Mouse (Mus musculus) MEL (cell line): Measurements from ENCODE around the gene Cdc42ep3. TPM values are rescaled to one million over a fixed set of nuclear protein-coding genes. Genes with fewer than 3 reads are reported as not detected.

ENCODE experiments used
- DNase-seq: peaks from one replicate; pipeline ENCODE4 v3.0.0; 2011; ENCODE audit warnings: low read depth, low spot score
- H3K27ac ChIP-seq: 2 replicates; pipeline ENCODE4 v1.5.1; 2012; ENCODE audit warnings: low read depth, mild to moderate bottlenecking, control low read depth, low read length, moderate library complexity; ENCODE audit not compliant: control insufficient read depth
- H3K27me3 ChIP-seq, 2 experiments: fragments of 150-350 bp in 1 of 2; sonication (generic) in 1 of 2; 2 replicates each; pipeline ENCODE4 v1.6.1; 2012; ENCODE audit warnings: low read length in 2 of 2, mild to moderate bottlenecking in 2 of 2, improper control_type of control experiment in 1 of 2, moderate library complexity in 1 of 2; ENCODE audit not compliant: insufficient read depth in 2 of 2, control insufficient read depth in 1 of 2
- H3K36me3 ChIP-seq, 2 experiments: 2 replicates each; pipeline ENCODE4 v1.6.1; 2012 to 2014; ENCODE audit warnings: low read length in 2 of 2, improper control_type of control experiment in 1 of 2, inconsistent platforms in 1 of 2, mild to moderate bottlenecking in 1 of 2; ENCODE audit not compliant: insufficient read depth in 2 of 2, control insufficient read depth in 1 of 2
- H3K4me1 ChIP-seq, 2 experiments: fragments of 150-350 bp in 1 of 2; sonication (generic) in 1 of 2; 2 replicates each; pipeline ENCODE4 v1.6.1; 2012; ENCODE audit warnings: low read length in 2 of 2, improper control_type of control experiment in 1 of 2, mild to moderate bottlenecking in 1 of 2; ENCODE audit not compliant: insufficient read depth in 2 of 2, control insufficient read depth in 1 of 2
- H3K4me3 ChIP-seq, 2 experiments: fragments of 150-350 bp in 1 of 2; sonication (generic) in 1 of 2; 2 replicates each; pipeline ENCODE4 v1.5.1; 2012; ENCODE audit warnings: low read depth in 2 of 2, low read length in 2 of 2, mild to moderate bottlenecking in 2 of 2, moderate library complexity in 2 of 2, control low read depth in 1 of 2, improper control_type of control experiment in 1 of 2; ENCODE audit not compliant: control insufficient read depth in 1 of 2, insufficient read depth in 1 of 2
- H3K79me2 ChIP-seq: 2 replicates; pipeline ENCODE4 v1.6.1; 2012; ENCODE audit warnings: mild to moderate bottlenecking, low read length, moderate library complexity; ENCODE audit not compliant: control insufficient read depth, poor library complexity, insufficient read depth
- H3K9ac ChIP-seq: 2 replicates; pipeline ENCODE4 v1.6.1; 2012; ENCODE audit warnings: low read depth, mild to moderate bottlenecking, control low read depth, low read length, moderate library complexity; ENCODE audit not compliant: control insufficient read depth, poor library complexity, severe bottlenecking
- H3K9me3 ChIP-seq: fragments of 150-350 bp; sonication (generic); replicated peaks from 2 replicates; pipeline ENCODE4 v1.6.1; 2012; ENCODE audit warnings: mild to moderate bottlenecking, low read length, improper control_type of control experiment, moderate library complexity; ENCODE audit not compliant: insufficient read depth
- KAT2A ChIP-seq: conservative IDR thresholded peaks from 2 replicates; pipeline ENCODE4 v1.6.1; 2012; ENCODE audit warnings: low read depth, low read length, improper control_type of control experiment, inconsistent platforms
- MAZ ChIP-seq: IDR thresholded peaks from 2 replicates; pipeline ENCODE4 v1.6.1; 2012; ENCODE audit warnings: low read depth, mild to moderate bottlenecking, inconsistent platforms, low read length, improper control_type of control experiment
- MEF2A ChIP-seq: IDR thresholded peaks from 2 replicates; pipeline ENCODE4 v1.6.1; 2014; ENCODE audit warnings: low read depth, mild to moderate bottlenecking, inconsistent platforms, low read length, improper control_type of control experiment; ENCODE audit not compliant: poor library complexity, insufficient replicate concordance, severe bottlenecking; ENCODE audit errors: extremely low read depth
- MXI1 ChIP-seq: IDR thresholded peaks from 2 replicates; pipeline ENCODE4 v1.6.1; 2011; ENCODE audit warnings: mild to moderate bottlenecking, low read depth, low read length, improper control_type of control experiment
- POLR2AphosphoS2 ChIP-seq: IDR thresholded peaks from 2 replicates; pipeline ENCODE4 v1.6.1; 2011; ENCODE audit warnings: low read length, improper control_type of control experiment
- RCOR1 ChIP-seq: IDR thresholded peaks from 2 replicates; pipeline ENCODE4 v1.6.1; 2012; ENCODE audit warnings: low read depth, mild to moderate bottlenecking, inconsistent platforms, low read length, improper control_type of control experiment
- SIN3A ChIP-seq: IDR thresholded peaks from 2 replicates; pipeline ENCODE4 v1.6.1; 2012; ENCODE audit warnings: low read length, improper control_type of control experiment, inconsistent platforms
- TAL1 ChIP-seq: IDR thresholded peaks from 2 replicates; pipeline ENCODE4 v1.6.1; 2012; ENCODE audit warnings: mild to moderate bottlenecking, inconsistent platforms, low read length, moderate library complexity, mixed read lengths
- TBP ChIP-seq: IDR thresholded peaks from 2 replicates; pipeline ENCODE4 v1.8.0; 2011; ENCODE audit warnings: low read depth, low read length, improper control_type of control experiment
- TCF12 ChIP-seq: IDR thresholded peaks from 2 replicates; pipeline ENCODE4 v1.6.1; 2014; ENCODE audit warnings: low read depth, mild to moderate bottlenecking, inconsistent platforms, low read length, improper control_type of control experiment, moderate library complexity
- ZC3H11A ChIP-seq: IDR thresholded peaks from 2 replicates; pipeline ENCODE4 v1.6.1; 2012; ENCODE audit warnings: low read depth, mild to moderate bottlenecking, inconsistent platforms, low read length, improper control_type of control experiment
- ZKSCAN1 ChIP-seq: IDR thresholded peaks from 2 replicates; pipeline ENCODE4 v1.6.1; 2012; ENCODE audit warnings: low read depth, mild to moderate bottlenecking, inconsistent platforms, low read length, improper control_type of control experiment, moderate library complexity
- ZMIZ1 ChIP-seq: IDR thresholded peaks from 2 replicates; pipeline ENCODE4 v1.6.1; 2012; ENCODE audit warnings: low read depth, mild to moderate bottlenecking, inconsistent platforms, low read length, improper control_type of control experiment, moderate library complexity
- ZNF384 ChIP-seq: IDR thresholded peaks from 2 replicates; pipeline ENCODE4 v1.6.1; 2012; ENCODE audit warnings: low read depth, mild to moderate bottlenecking, inconsistent platforms, low read length, improper control_type of control experiment
- polyA plus RNA-seq, 2 experiments: library from polyadenylated mRNA; stranded (reverse) in 1 of 2; unstranded in 1 of 2; fragments of >175 nt in 1 of 2; fragments of >200 nt in 1 of 2; gene quantifications; 2 replicates each; pipeline versions ENCODE4 v1.2.1 to v1.2.4; 2012; ENCODE audit warnings: low replicate concordance in 2 of 2, low read depth in 1 of 2; ENCODE audit not compliant: insufficient read length in 2 of 2, insufficient read depth in 1 of 2, missing spikeins in 1 of 2
- total RNA-seq: library from RNA; depleted of rRNA; stranded (reverse); fragments of 300-350 nt; gene quantifications from 2 replicates; pipeline ENCODE4 v1.2.3, GENCODE M21; 2012

Cdc42ep3 gene
- total and polyA plus RNA-seq, 3 experiments = 4.2 to 8.4 TPM; not detected in 1

GRCm38 (mm10) chr17:79326868-79327376, 28.0 kb downstream of the Cdc42ep3 start:
- DNase-seq = no peak
- TF ChIP-seq MAZ (no peak), TAL1 (no peak), SIN3A (no peak), ZMIZ1 (no peak), MXI1 (no peak)
- TF ChIP-seq, all 39 proteins: peak for 0

GRCm38 (mm10) chr17:79317085-79317751, 37.7 kb downstream of the Cdc42ep3 start:
- no peak overlapping the region for H3K9ac ChIP-seq
- H3K4me1 ChIP-seq = no peaks in the 10 kb centered on the region
- no peaks in the 10 kb centered on the region for H3K9me3 ChIP-seq
- TF ChIP-seq KAT2A = no peak
- TF ChIP-seq ZC3H11A = no peak
- no peak for TF ChIP-seq TCF12
- TF ChIP-seq TAL1 = no peak
- TF ChIP-seq POLR2AphosphoS2 = no peak
- no peak for TF ChIP-seq MXI1
- no peak for TF ChIP-seq ZKSCAN1
- no peak for TF ChIP-seq RCOR1
- no peak for TF ChIP-seq TBP
- TF ChIP-seq ZNF384 = no peak
- no peak for TF ChIP-seq MEF2A
- H3K27me3 ChIP-seq = no peaks in the 10 kb centered on the region
- no peak for DNase-seq
- H3K36me3 ChIP-seq = no peaks in the 10 kb centered on the region
- H3K79me2 ChIP-seq = no peaks in the 10 kb centered on the region
- no peak overlapping the region for H3K27ac ChIP-seq
- no peak overlapping the region for H3K4me3 ChIP-seq

More at GRCm38 (mm10) chr17:79326868-79327376, 28.0 kb downstream of the Cdc42ep3 start:
- H3K79me2 ChIP-seq = no peaks in the 10 kb centered on the region
- H3K4me3 ChIP-seq = no peak overlapping the region
- H3K27me3 ChIP-seq = no peaks in the 10 kb centered on the region
- H3K9me3 ChIP-seq = no peaks in the 10 kb centered on the region
- no peak overlapping the region for H3K27ac ChIP-seq
- H3K36me3 ChIP-seq = no peaks in the 10 kb centered on the region
- no peaks in the 10 kb centered on the region for H3K4me1 ChIP-seq
- H3K9ac ChIP-seq = no peak overlapping the region
